Mouse (Mus musculus): ENCODE measurements around the gene Slc6a13. TPM values are rescaled to one million over a fixed set of nuclear protein-coding genes. Genes with fewer than 3 reads are reported as not detected.

Gene Slc6a13
- 19.7 and 23.8 TPM in 2 replicates for polyA plus RNA-seq (2015; fragmentation: Nextera tagmentation; extraction: Ambion mirVana)

DNA sequence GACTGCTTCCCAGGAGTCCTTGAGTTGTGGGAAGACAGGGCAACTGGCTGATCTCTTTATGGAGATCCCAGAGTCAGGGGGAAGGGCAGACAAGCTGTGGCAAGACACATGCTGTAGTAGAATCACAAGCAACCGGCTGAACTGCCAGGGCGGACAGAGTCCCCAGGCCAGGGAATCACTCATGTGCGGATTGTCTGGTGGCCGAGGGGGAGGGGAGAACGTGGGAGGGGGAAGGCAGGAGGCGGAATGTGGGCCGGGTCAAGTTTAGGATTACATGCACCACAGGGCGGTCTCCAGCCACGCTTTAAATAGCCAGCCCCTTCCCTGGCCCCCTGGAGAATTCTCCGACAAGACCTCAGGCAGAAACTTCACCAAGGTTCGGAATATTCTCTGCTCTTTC is at the start of gene Slc6a13:
Gene Slc6a13, plus strand, starts transcription at position 274 of the 400 bp plus-strand sequence.
- ATAC-seq = no peak
- H3K27me3 ChIP-seq = 0 out of 2 replicates have a peak, but pooled peaks cover 7% of the 10 kb centered on the region

GRCm38 (mm10) chr6:121250406-121250805 is 49.6 kb upstream of the Slc6a13 start:
- WGBS = 76% methylated on average over 1 of the region's 1 CpGs
- no peak for ATAC-seq
- Histone ChIP-seq H3K9ac (replicated peaks) (no peak overlapping the region), H3K27me3 (peaks cover 14% of the 10 kb centered on the region), H3K27ac (no peak overlapping the region), H3K4me3 (replicated peaks) (no peak overlapping the region), H3K36me3 (no peaks in the 10 kb centered on the region), H3K4me1 (replicated peaks) (0 out of 2 replicates have a peak, but pooled peaks cover 4% of the 10 kb centered on the region), H3K4me2 (replicated peaks) (no peak overlapping the region), H3K9me3 (no peaks in the 10 kb centered on the region)

More for the DNA sequence above, at the start of gene Slc6a13:
- Histone ChIP-seq H3K27ac (no peak within 1 kb of the TSS), H3K4me3 (replicated peaks) (no peak within 1 kb of the TSS), H3K9ac (replicated peaks) (peak within 1 kb of the TSS; percentile 14; the same call in 1 of the 2 replicates), H3K4me2 (replicated peaks) (0 out of 2 replicates have a peak within 1 kb of the TSS, but pooled peaks have one; percentile 13), H3K4me1 (replicated peaks) (peaks cover 7% of the 10 kb centered on the region), H3K36me3 (no peaks in the 10 kb centered on the region), H3K9me3 (no peaks in the 10 kb centered on the region)
- 1% methylated on average over 11 of the region's 11 CpGs for whole genome bisulfite sequencing

DNA sequence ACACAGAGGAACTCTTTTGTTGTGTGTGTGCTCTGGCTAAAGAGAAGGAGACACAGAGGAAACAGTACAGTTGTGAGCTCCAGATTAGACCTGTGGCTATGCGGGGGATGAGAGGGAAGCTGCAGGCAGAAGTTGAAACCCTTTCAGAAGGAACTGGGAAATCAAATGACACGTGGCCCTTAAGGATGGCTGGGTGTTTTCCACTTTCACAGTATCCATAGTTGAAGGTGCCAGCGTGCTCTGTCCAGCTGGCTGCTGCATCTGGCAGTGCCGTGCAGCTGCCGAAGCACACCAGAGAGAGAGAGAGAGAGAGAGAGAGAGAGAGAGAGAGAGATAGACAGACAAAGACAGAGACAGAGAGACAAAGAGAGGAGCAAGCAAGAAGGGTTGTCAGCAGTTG is 48.8 kb upstream of the Slc6a13 start:
- Histone ChIP-seq H3K9me3 (no peaks in the 10 kb centered on the region), H3K4me3 (replicated peaks) (no peak overlapping the region), H3K4me2 (replicated peaks) (no peak overlapping the region), H3K36me3 (no peaks in the 10 kb centered on the region), H3K4me1 (replicated peaks) (no peaks in the 10 kb centered on the region), H3K27me3 (peaks cover 14% of the 10 kb centered on the region), H3K9ac (replicated peaks) (no peak overlapping the region), H3K27ac (no peak overlapping the region)
- 68% methylated on average over 5 of the region's 5 CpGs for WGBS
- ATAC-seq = no peak

- Histone ChIP-seq H3K4me2 (replicated peaks) (no peak overlapping the region), H3K36me3 (no peaks in the 10 kb centered on the region), H3K4me3 (replicated peaks) (no peak overlapping the region), H3K9me3 (no peaks in the 10 kb centered on the region), H3K9ac (replicated peaks) (no peak overlapping the region), H3K27ac (no peak overlapping the region), H3K27me3 (no peaks in the 10 kb centered on the region), H3K4me1 (replicated peaks) (no peaks in the 10 kb centered on the region)
- 33% methylated on average over 9 of the region's 9 CpGs for WGBS
- no peak for ATAC-seq
Measured at GRCm38 (mm10) chr6:121260548-121260947, 39.5 kb upstream of the Slc6a13 start.

GRCm38 (mm10) chr6:121261233-121261632 is 38.8 kb upstream of the Slc6a13 start:
- WGBS = 88% methylated on average over 8 of the region's 8 CpGs
- Histone ChIP-seq H3K4me1 (replicated peaks) (no peaks in the 10 kb centered on the region), H3K27ac (no peak overlapping the region), H3K27me3 (no peaks in the 10 kb centered on the region), H3K9me3 (no peaks in the 10 kb centered on the region), H3K9ac (replicated peaks) (no peak overlapping the region), H3K4me2 (replicated peaks) (no peak overlapping the region), H3K36me3 (no peaks in the 10 kb centered on the region), H3K4me3 (replicated peaks) (no peak overlapping the region)
- no peak for ATAC-seq

GRCm38 (mm10) chr6:121262004-121262403 is 38.0 kb upstream of the Slc6a13 start:
- Histone ChIP-seq H3K9me3 (no peaks in the 10 kb centered on the region), H3K27ac (no peak overlapping the region), H3K4me1 (replicated peaks) (no peaks in the 10 kb centered on the region), H3K4me2 (replicated peaks) (no peak overlapping the region), H3K4me3 (replicated peaks) (no peak overlapping the region), H3K9ac (replicated peaks) (no peak overlapping the region), H3K36me3 (no peaks in the 10 kb centered on the region), H3K27me3 (no peaks in the 10 kb centered on the region)
- ATAC-seq = no peak
- WGBS = 89% methylated on average over 10 of the region's 10 CpGs

- WGBS = 91% methylated on average over 11 of the region's 11 CpGs
- no peaks in the 10 kb centered on the region for H3K4me1 ChIP-seq (replicated peaks)
- ATAC-seq = no peak
Measured at GRCm38 (mm10) chr6:121262496-121262895, 37.5 kb upstream of the Slc6a13 start.

DNA sequence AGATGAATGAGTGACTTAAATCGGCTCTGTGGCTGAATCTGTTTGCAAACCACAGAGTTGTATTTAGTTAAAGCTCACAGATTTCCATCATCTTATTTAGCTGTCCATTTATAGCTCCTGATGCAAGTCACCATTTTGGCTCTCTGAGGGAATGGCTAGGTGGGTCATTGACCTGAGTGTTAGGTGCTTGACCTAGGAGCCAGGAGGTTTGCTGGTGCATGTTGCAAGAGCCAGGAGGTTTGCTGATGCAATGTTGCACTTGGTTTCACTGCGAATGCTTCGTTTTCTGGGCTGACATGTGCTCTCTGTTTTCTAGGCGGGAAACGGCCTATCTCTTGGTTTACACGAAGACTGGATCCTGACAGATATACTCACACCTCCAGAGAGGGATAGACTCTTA is 29.9 kb upstream of the Slc6a13 start:
- 85% methylated on average over 6 of the region's 6 CpGs for WGBS
- H3K4me3 ChIP-seq (replicated peaks) = no peak overlapping the region
- H3K36me3 ChIP-seq = no peaks in the 10 kb centered on the region
- no peak overlapping the region for H3K27ac ChIP-seq
- H3K4me2 ChIP-seq (replicated peaks) = no peak overlapping the region
- H3K4me1 ChIP-seq (replicated peaks) = no peaks in the 10 kb centered on the region
- no peak for ATAC-seq
- 0 out of 2 replicates have a peak, but pooled peaks cover 4% of the 10 kb centered on the region for H3K27me3 ChIP-seq
- H3K9ac ChIP-seq (replicated peaks) = no peak overlapping the region
- H3K9me3 ChIP-seq = no peaks in the 10 kb centered on the region

More at GRCm38 (mm10) chr6:121262496-121262895, 37.5 kb upstream of the Slc6a13 start:
- H3K27me3 ChIP-seq = no peaks in the 10 kb centered on the region
- H3K4me3 ChIP-seq (replicated peaks) = no peak overlapping the region
- no peaks in the 10 kb centered on the region for H3K36me3 ChIP-seq
- H3K27ac ChIP-seq = no peak overlapping the region
- no peak overlapping the region for H3K4me2 ChIP-seq (replicated peaks)
- H3K9ac ChIP-seq (replicated peaks) = no peak overlapping the region
- no peaks in the 10 kb centered on the region for H3K9me3 ChIP-seq

DNA sequence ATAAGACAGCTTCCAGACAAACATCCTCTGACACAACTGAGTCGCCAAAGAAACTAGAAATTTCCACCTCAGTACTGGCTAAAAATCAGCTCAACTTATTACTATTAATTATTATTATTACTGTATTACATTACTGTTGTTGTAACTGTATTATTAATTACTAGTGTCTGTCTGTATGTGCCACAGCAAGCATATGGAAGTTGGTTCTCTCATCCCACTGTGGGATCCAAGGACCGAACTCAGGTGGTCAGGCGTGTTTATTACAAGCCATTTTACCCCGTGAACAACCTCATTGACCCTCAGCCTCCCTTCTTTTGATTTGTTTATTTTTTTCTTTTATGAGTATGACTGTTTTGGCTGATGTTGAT is 28.3 kb upstream of the Slc6a13 start:
- 13% methylated on average over 4 of the region's 4 CpGs for whole genome bisulfite sequencing
- Histone ChIP-seq H3K4me1 (replicated peaks) (no peaks in the 10 kb centered on the region), H3K4me2 (replicated peaks) (peak overlapping the region; percentile 58; the same call in 1 of the 2 replicates), H3K9ac (replicated peaks) (no peak overlapping the region), H3K9me3 (no peaks in the 10 kb centered on the region), H3K27ac (no peak overlapping the region), H3K36me3 (no peaks in the 10 kb centered on the region), H3K4me3 (replicated peaks) (no peak overlapping the region), H3K27me3 (peaks cover 4% of the 10 kb centered on the region; the same call in 1 of the 2 replicates)
- ATAC-seq = peak; percentile 44

GRCm38 (mm10) chr6:121272075-121272800 is 27.8 kb upstream of the Slc6a13 start:
- Histone ChIP-seq H3K9me3 (no peaks in the 10 kb centered on the region), H3K36me3 (no peaks in the 10 kb centered on the region), H3K4me1 (replicated peaks) (no peaks in the 10 kb centered on the region), H3K27ac (peak overlapping the region; percentile 64), H3K4me3 (replicated peaks) (peak overlapping the region; percentile 38), H3K4me2 (replicated peaks) (peak overlapping the region; percentile 58), H3K27me3 (peaks cover 4% of the 10 kb centered on the region; the same call in 1 of the 2 replicates), H3K9ac (replicated peaks) (peak overlapping the region; percentile 49; the same call in 1 of the 2 replicates)
- 15% methylated on average over 17 of the region's 17 CpGs for WGBS
- peak; percentile 93 for ATAC-seq

GRCm38 (mm10) chr6:121274356-121274755 is 25.7 kb upstream of the Slc6a13 start:
- Histone ChIP-seq H3K9ac (replicated peaks) (no peak overlapping the region), H3K4me1 (replicated peaks) (no peaks in the 10 kb centered on the region), H3K27me3 (peaks cover 4% of the 10 kb centered on the region; the same call in 1 of the 2 replicates), H3K27ac (no peak overlapping the region), H3K4me3 (replicated peaks) (no peak overlapping the region), H3K4me2 (replicated peaks) (no peak overlapping the region), H3K36me3 (no peaks in the 10 kb centered on the region), H3K9me3 (no peaks in the 10 kb centered on the region)
- ATAC-seq = no peak
- WGBS = 92% methylated on average over 3 of the region's 3 CpGs

- Histone ChIP-seq H3K36me3 (no peaks in the 10 kb centered on the region), H3K9ac (replicated peaks) (no peak overlapping the region), H3K4me1 (replicated peaks) (no peaks in the 10 kb centered on the region), H3K4me3 (replicated peaks) (no peak overlapping the region), H3K27ac (no peak overlapping the region), H3K27me3 (no peaks in the 10 kb centered on the region), H3K4me2 (replicated peaks) (no peak overlapping the region), H3K9me3 (no peaks in the 10 kb centered on the region)
- no peak for ATAC-seq
- 98% methylated on average over 5 of the region's 5 CpGs for WGBS
Measured at GRCm38 (mm10) chr6:121284132-121284531, 15.9 kb upstream of the Slc6a13 start.
